Mouse (Mus musculus): ENCODE measurements at regions not wholly inside any gene's neighbourhood (a gene's known extent, or its start where the extent isn't known, plus 50 kb on each side); places are given as distances from the start of the nearest gene placed in this dataset.
"Not testable (repeated sequence)": the region's sequence is repeated elsewhere in the genome, so short reads cannot be mapped to it uniquely, and the experiment has no call there.

GRCm38 (mm10) chr3:124067538-124067937 lies 253.1 kb upstream of the Tram1l1 start:
- H3K4me1 ChIP-seq = no peaks in the 10 kb centered on the region
- no peak overlapping the region for H3K9ac ChIP-seq
- no peak for ATAC-seq (ENCODE audit: low FRiP score, low read depth)
- no peak overlapping the region for H3K4me3 ChIP-seq
- H3K4me2 ChIP-seq (replicated peaks) = no peak overlapping the region
- no peaks in the 10 kb centered on the region for H3K9me3 ChIP-seq
- H3K27me3 ChIP-seq (replicated peaks) = no peaks in the 10 kb centered on the region
- H3K27ac ChIP-seq = no peak overlapping the region
- no peaks in the 10 kb centered on the region for H3K36me3 ChIP-seq
- WGBS = 90% methylated on average over 2 of the region's 2 CpGs

GRCm38 (mm10) chr3:124067971-124068370 lies 252.7 kb upstream of the Tram1l1 start:
- H3K36me3 ChIP-seq = no peaks in the 10 kb centered on the region

GRCm38 (mm10) chr3:124069182-124069581 lies 251.5 kb upstream of the Tram1l1 start:
- Histone ChIP-seq H3K27me3 (replicated peaks) (no peaks in the 10 kb centered on the region), H3K4me3 (no peak overlapping the region), H3K9ac (no peak overlapping the region), H3K36me3 (no peaks in the 10 kb centered on the region), H3K4me2 (replicated peaks) (no peak overlapping the region), H3K9me3 (no peaks in the 10 kb centered on the region), H3K4me1 (no peaks in the 10 kb centered on the region), H3K27ac (no peak overlapping the region)
- ATAC-seq (ENCODE audit: low FRiP score, low read depth) = no peak
- 93% methylated on average over 1 of the region's 1 CpGs for WGBS

More at GRCm38 (mm10) chr3:124067971-124068370, 252.7 kb upstream of the Tram1l1 start:
- H3K4me1 ChIP-seq = no peaks in the 10 kb centered on the region
- H3K9ac ChIP-seq = no peak overlapping the region
- WGBS = 80% methylated on average over 1 of the region's 1 CpGs
- H3K9me3 ChIP-seq = no peaks in the 10 kb centered on the region
- no peak overlapping the region for H3K4me3 ChIP-seq
- no peaks in the 10 kb centered on the region for H3K27me3 ChIP-seq (replicated peaks)
- no peak for ATAC-seq (ENCODE audit: low FRiP score, low read depth)
- H3K4me2 ChIP-seq (replicated peaks) = no peak overlapping the region
- H3K27ac ChIP-seq = no peak overlapping the region

GRCm38 (mm10) chr3:124075974-124076606 lies 244.6 kb upstream of the Tram1l1 start:
- H3K4me3 ChIP-seq = no peak overlapping the region
- no peak overlapping the region for H3K27ac ChIP-seq
- 85% methylated on average over 6 of the region's 6 CpGs for WGBS
- no peak for ATAC-seq (ENCODE audit: low FRiP score, low read depth)
- no peak overlapping the region for H3K9ac ChIP-seq
- H3K9me3 ChIP-seq = no peaks in the 10 kb centered on the region
- H3K36me3 ChIP-seq = no peaks in the 10 kb centered on the region
- no peak overlapping the region for H3K4me2 ChIP-seq (replicated peaks)
- no peaks in the 10 kb centered on the region for H3K27me3 ChIP-seq (replicated peaks)
- no peaks in the 10 kb centered on the region for H3K4me1 ChIP-seq

- Histone ChIP-seq H3K9me3 (no peaks in the 10 kb centered on the region), H3K4me3 (no peak overlapping the region), H3K4me2 (replicated peaks) (no peak overlapping the region), H3K4me1 (no peaks in the 10 kb centered on the region), H3K9ac (no peak overlapping the region), H3K27ac (no peak overlapping the region), H3K27me3 (replicated peaks) (no peaks in the 10 kb centered on the region), H3K36me3 (no peaks in the 10 kb centered on the region)
- 71% methylated on average over 9 of the region's 9 CpGs for WGBS
- ATAC-seq (ENCODE audit: low FRiP score, low read depth) = no peak
These were observed 228.1 kb upstream of the Tram1l1 start for GRCm38 (mm10) chr3:124092404-124093121.

- no peaks in the 10 kb centered on the region for H3K27me3 ChIP-seq (replicated peaks)
- no peaks in the 10 kb centered on the region for H3K36me3 ChIP-seq
- H3K27ac ChIP-seq = no peak overlapping the region
- 79% methylated on average over 1 of the region's 1 CpGs for WGBS
- no peaks in the 10 kb centered on the region for H3K4me1 ChIP-seq
- H3K9me3 ChIP-seq = no peaks in the 10 kb centered on the region
- ATAC-seq (ENCODE audit: low FRiP score, low read depth) = no peak
- H3K9ac ChIP-seq = no peak overlapping the region
- no peak overlapping the region for H3K4me2 ChIP-seq (replicated peaks)
- H3K4me3 ChIP-seq = no peak overlapping the region
These were observed 206.7 kb upstream of the Tram1l1 start for GRCm38 (mm10) chr3:124113995-124114394.

GRCm38 (mm10) chr3:124156255-124156654 lies 164.4 kb upstream of the Tram1l1 start:
- H3K4me1 ChIP-seq = no peaks in the 10 kb centered on the region
- ATAC-seq (ENCODE audit: low FRiP score, low read depth) = no peak
- no peak overlapping the region for H3K27ac ChIP-seq
- H3K27me3 ChIP-seq (replicated peaks) = no peaks in the 10 kb centered on the region
- no peaks in the 10 kb centered on the region for H3K9me3 ChIP-seq
- whole genome bisulfite sequencing = 64% methylated on average over 2 of the region's 2 CpGs
- H3K36me3 ChIP-seq = no peaks in the 10 kb centered on the region
- H3K4me2 ChIP-seq (replicated peaks) = no peak overlapping the region
- H3K4me3 ChIP-seq = no peak overlapping the region
- H3K9ac ChIP-seq = no peak overlapping the region

GRCm38 (mm10) chr3:124157858-124158655 lies 162.6 kb upstream of the Tram1l1 start:
- peak; percentile 29; the same call in 1 of the 2 replicates for ATAC-seq (ENCODE audit: low FRiP score, low read depth)
- Histone ChIP-seq H3K4me1 (no peaks in the 10 kb centered on the region), H3K27ac (no peak overlapping the region), H3K4me3 (no peak overlapping the region), H3K36me3 (no peaks in the 10 kb centered on the region), H3K9me3 (no peaks in the 10 kb centered on the region), H3K27me3 (replicated peaks) (no peaks in the 10 kb centered on the region), H3K4me2 (replicated peaks) (no peak overlapping the region), H3K9ac (no peak overlapping the region)
- 85% methylated on average over 6 of the region's 6 CpGs for WGBS

GRCm38 (mm10) chr3:124193331-124193730 lies 127.3 kb upstream of the Tram1l1 start:
- not testable (repeated sequence) for H3K4me3 ChIP-seq; H3K4me1 ChIP-seq; ATAC-seq (ENCODE audit: low FRiP score, low read depth); H3K27ac ChIP-seq; H3K27me3 ChIP-seq (replicated peaks); H3K4me2 ChIP-seq (replicated peaks); H3K36me3 ChIP-seq; H3K9ac ChIP-seq; H3K9me3 ChIP-seq
- 74% methylated on average over 6 of the region's 6 CpGs for WGBS

- not testable (repeated sequence) for ATAC-seq (ENCODE audit: low FRiP score, low read depth)
These were observed 120.3 kb upstream of the Tram1l1 start for GRCm38 (mm10) chr3:124200226-124200940.

GRCm38 (mm10) chr3:124217131-124217530 lies 103.5 kb upstream of the Tram1l1 start:
- no peak overlapping the region for H3K27ac ChIP-seq
- H3K4me2 ChIP-seq (replicated peaks) = no peak overlapping the region
- H3K4me1 ChIP-seq = no peaks in the 10 kb centered on the region
- H3K4me3 ChIP-seq = no peak overlapping the region
- no peaks in the 10 kb centered on the region for H3K36me3 ChIP-seq
- ATAC-seq (ENCODE audit: low FRiP score, low read depth) = no peak
- no peak overlapping the region for H3K9ac ChIP-seq
- H3K9me3 ChIP-seq = no peaks in the 10 kb centered on the region
- 95% methylated on average over 2 of the region's 2 CpGs for WGBS
- H3K27me3 ChIP-seq (replicated peaks) = no peaks in the 10 kb centered on the region

More at GRCm38 (mm10) chr3:124200226-124200940, 120.3 kb upstream of the Tram1l1 start:
- H3K9ac ChIP-seq; H3K4me2 ChIP-seq (replicated peaks); H3K27me3 ChIP-seq (replicated peaks); H3K27ac ChIP-seq; H3K4me1 ChIP-seq; H3K36me3 ChIP-seq; H3K4me3 ChIP-seq; H3K9me3 ChIP-seq: not testable (repeated sequence)
- 85% methylated on average over 9 of the region's 9 CpGs for WGBS

GRCm38 (mm10) chr3:124225982-124226381 lies 94.7 kb upstream of the Tram1l1 start:
- Histone ChIP-seq H3K4me1 (no peaks in the 10 kb centered on the region), H3K4me2 (replicated peaks) (no peak overlapping the region), H3K9me3 (no peaks in the 10 kb centered on the region), H3K27me3 (replicated peaks) (no peaks in the 10 kb centered on the region), H3K4me3 (no peak overlapping the region), H3K36me3 (no peaks in the 10 kb centered on the region), H3K9ac (no peak overlapping the region), H3K27ac (no peak overlapping the region)
- 84% methylated on average over 4 of the region's 4 CpGs for WGBS
- no peak for ATAC-seq (ENCODE audit: low FRiP score, low read depth)
